Mouse (Mus musculus): ENCODE measurements around the gene Zfp108. TPM values are rescaled to one million over a fixed set of nuclear protein-coding genes. Genes with fewer than 3 reads are reported as not detected.
"Not testable (repeated sequence)": the region's sequence is repeated elsewhere in the genome, so short reads cannot be mapped to it uniquely, and the experiment has no call there.

Zfp108 gene
- total RNA-seq (2017), result 0.87 to 1.5 TPM in 2 of 3 replicates, not detected in the other

DNA sequence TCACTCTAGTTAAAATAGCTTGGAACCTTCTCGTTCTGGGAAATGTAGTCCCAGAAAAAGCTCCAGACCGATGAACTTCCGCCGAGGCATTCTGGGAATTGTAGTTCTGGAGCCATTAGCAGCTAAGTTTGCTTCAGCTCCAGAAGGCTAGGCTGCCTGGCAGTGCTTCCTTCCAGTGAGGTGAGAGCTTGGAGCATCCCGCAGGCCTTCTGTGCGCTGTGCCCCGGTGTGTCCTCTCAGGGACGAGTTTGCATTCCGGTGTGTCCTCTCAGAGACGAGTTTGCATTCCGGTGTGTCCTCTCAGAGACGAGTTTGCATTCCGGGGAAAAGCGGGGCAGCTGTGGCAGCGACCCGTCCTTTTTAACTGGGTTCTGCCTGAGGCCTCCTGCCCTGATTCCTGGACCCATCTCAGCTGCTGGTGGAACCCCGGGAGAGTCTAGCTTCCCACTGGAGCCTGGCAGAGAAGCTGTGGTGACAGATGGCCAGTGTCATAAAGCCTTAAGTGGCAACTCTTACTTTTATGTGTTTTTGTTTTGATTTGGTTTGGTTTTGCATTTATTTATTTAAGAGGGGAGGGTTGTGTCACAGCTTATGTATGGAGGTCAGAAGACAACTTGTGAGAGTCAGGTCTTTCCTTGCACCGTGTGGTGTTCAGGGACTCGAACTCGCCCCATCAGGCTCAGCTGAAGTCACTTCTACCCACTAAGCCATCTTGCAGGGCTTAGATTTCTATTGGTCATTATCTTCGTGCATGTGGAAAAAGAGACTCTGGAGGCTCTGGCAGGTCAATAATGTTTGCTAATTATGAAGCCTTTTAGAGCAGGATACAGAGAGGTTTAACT is at the start of gene Zfp108:
Zfp108 (plus strand) TSS at position 162 of the 842 bp plus-strand sequence.
- ATAC-seq (replicated peaks; ENCODE audit: insufficient number of reproducible peaks, low FRiP score, low TSS enrichment, poor library complexity, severe bottlenecking), result peak; percentile 85

- 0 out of 2 replicates have a peak, but pooled peaks have one; percentile 27 for ATAC-seq (replicated peaks; ENCODE audit: insufficient number of reproducible peaks, low FRiP score, low TSS enrichment, poor library complexity, severe bottlenecking)
Measured at GRCm38 (mm10) chr7:24207488-24208261, 46.9 kb upstream of the Zfp108 start.

GRCm38 (mm10) chr7:24208282-24208886 is 46.2 kb upstream of the Zfp108 start:
- no peak for ATAC-seq (replicated peaks; ENCODE audit: insufficient number of reproducible peaks, low FRiP score, low TSS enrichment, poor library complexity, severe bottlenecking)

GRCm38 (mm10) chr7:24210296-24210695 is 44.3 kb upstream of the Zfp108 start:
- ATAC-seq (replicated peaks; ENCODE audit: insufficient number of reproducible peaks, low FRiP score, low TSS enrichment, poor library complexity, severe bottlenecking), result no peak

GRCm38 (mm10) chr7:24211343-24211742 is 43.3 kb upstream of the Zfp108 start, which contains the start of gene Zfp111:
TSS of gene Zfp111 (minus strand) at chr7:24211443.
- no peak for ATAC-seq (replicated peaks; ENCODE audit: insufficient number of reproducible peaks, low FRiP score, low TSS enrichment, poor library complexity, severe bottlenecking)

DNA sequence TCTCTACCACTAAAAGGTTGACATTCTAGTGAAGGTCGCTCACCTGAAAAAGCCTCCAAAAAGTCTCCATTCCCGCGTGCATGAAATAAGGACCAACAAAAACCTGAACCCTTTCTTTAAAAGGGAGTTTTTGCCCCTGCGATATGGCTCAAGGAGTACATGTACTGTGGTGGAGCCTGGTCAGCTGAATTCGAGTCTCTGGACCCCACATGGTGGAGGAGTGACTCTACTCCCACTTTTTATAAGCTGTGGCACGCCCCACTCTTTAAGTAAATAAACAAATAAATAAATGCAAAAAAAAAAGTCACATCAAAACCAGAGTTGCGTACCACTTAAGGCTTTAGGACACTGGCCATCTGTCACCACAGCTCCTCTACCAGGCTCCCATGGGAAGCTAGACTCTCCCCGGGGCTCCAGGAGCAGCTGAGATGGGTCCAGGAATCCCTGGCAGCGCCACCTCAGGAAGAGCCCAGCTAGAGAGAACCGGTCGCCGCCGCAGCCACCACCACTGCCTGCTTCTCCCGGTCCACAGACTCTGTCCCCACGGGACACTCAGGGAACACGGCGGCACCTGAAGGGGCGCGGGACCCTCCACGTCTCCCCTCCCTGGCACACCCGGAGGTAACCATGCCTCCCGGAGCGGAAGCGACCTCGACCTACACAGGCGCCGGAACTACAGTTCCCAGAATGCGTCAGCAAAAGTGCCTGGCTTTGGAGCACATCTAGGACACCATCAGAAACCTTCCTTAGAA is 17.4 kb upstream of the Zfp108 start, which contains the start of gene Zfp109:
Zfp109 (minus strand) TSS at position 521 of the 752 bp plus-strand sequence.
- 0 out of 2 replicates have a peak, but pooled peaks have one; percentile 53 for ATAC-seq (replicated peaks; ENCODE audit: insufficient number of reproducible peaks, low FRiP score, low TSS enrichment, poor library complexity, severe bottlenecking)

DNA sequence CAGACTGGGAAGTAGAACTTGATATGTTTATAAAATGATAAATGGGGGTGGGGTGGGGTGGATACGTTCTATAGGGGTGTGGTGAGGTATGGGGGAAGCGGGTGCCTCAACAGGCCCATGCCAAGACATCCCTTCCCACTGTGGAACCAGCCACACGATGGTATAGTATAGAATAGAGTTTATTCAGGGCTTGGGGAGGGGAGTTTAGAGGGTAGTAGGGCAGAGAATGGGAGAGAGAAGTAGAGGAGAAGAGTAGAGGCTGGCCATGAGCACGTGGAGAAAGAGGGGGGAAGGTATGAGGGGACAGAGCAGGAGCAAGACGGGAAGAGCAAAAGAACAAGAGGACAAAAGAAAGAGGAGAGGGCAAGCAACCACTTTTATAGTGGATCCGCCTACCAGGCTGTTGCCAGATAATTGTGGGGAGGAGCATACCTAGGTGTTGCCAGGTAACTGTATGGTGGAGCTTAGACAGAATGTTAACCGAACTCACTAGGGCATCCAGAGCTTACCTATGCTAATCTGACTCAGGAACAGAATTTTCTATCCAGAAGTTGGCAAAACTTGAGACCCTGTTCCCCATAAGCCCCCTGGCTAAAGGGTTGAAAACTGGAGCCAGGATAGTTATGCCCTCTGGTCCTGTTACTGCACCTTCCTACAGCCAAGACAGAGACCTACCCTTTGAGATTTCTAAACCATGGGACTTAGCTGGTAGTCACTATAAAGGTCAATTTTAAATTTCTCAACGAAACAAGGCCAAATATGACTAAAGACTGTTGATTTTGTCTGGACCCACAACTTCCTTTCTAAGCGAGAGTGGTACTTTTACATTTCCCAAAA is 597 bp upstream of the Zfp108 start:
- no peak; the same call in 1 of the 2 replicates for ATAC-seq (replicated peaks; ENCODE audit: insufficient number of reproducible peaks, low FRiP score, low TSS enrichment, poor library complexity, severe bottlenecking)

DNA sequence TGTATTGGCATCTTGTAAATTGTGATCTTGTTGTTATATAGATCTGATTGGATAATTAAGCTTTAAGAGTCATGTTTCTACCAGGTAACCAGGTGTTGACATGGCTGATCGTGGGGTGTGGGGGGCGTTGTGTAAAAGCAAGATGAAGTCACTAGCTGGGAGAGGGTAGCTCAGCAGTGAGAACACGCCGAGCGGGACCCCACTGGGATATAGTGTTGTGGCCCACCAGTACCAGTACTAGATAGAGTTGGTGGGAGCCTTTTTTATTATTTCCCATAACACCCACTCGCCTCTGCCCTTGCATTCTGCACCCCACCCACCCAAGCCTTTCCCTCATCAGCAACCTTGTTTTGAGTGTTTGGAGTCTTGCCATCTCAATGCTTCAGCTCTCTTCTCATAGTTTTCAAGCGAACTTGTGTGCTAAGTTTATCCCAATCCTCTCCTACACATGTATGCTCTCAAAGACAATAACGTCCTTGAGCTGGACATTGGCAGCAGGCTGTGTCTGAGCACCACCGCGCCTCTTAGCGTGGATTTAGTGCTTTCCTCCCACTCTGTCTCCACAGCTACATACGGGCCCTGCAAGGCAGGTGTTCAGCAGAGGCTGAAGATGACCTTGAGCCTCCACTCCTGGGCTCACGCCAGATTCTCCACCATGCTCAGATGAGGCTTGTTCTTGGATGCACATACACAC is 4.9 kb downstream of the Zfp108 start:
- ATAC-seq (replicated peaks; ENCODE audit: insufficient number of reproducible peaks, low FRiP score, low TSS enrichment, poor library complexity, severe bottlenecking), result no peak

DNA sequence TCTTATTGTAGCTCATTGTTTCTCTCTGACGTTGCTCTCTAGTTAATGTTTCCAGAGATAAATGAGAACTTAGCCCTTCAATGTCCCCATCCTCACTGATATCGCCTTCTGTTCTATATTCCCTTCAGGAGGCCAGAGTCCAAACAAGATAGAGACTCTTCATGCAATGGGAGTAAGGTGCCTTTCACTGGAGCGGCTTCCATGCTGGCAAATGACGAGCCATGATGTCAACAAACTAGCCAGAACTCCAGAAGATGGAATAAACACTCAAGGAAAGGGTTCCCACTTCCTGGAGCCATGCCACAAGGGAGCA is 5.4 kb downstream of the Zfp108 start:
- ATAC-seq (replicated peaks; ENCODE audit: insufficient number of reproducible peaks, low FRiP score, low TSS enrichment, poor library complexity, severe bottlenecking), result no peak

- ATAC-seq (replicated peaks; ENCODE audit: insufficient number of reproducible peaks, low FRiP score, low TSS enrichment, poor library complexity, severe bottlenecking), result no peak
Measured at GRCm38 (mm10) chr7:24268176-24269155, 13.9 kb downstream of the Zfp108 start.

- ATAC-seq (replicated peaks; ENCODE audit: insufficient number of reproducible peaks, low FRiP score, low TSS enrichment, poor library complexity, severe bottlenecking), result no peak
Measured at GRCm38 (mm10) chr7:24269256-24269655, 14.7 kb downstream of the Zfp108 start.

GRCm38 (mm10) chr7:24269667-24270287 is 15.2 kb downstream of the Zfp108 start:
- no peak for ATAC-seq (replicated peaks; ENCODE audit: insufficient number of reproducible peaks, low FRiP score, low TSS enrichment, poor library complexity, severe bottlenecking)

- ATAC-seq (replicated peaks; ENCODE audit: insufficient number of reproducible peaks, low FRiP score, low TSS enrichment, poor library complexity, severe bottlenecking), result peak; percentile 76
Measured at GRCm38 (mm10) chr7:24270288-24270672, 15.7 kb downstream of the Zfp108 start, which contains the start of gene Zfp93. TSS of gene Zfp93 (plus strand) at chr7:24270420.

GRCm38 (mm10) chr7:24271191-24271590 is 16.6 kb downstream of the Zfp108 start:
- no peak for ATAC-seq (replicated peaks; ENCODE audit: insufficient number of reproducible peaks, low FRiP score, low TSS enrichment, poor library complexity, severe bottlenecking)

- no peak for ATAC-seq (replicated peaks; ENCODE audit: insufficient number of reproducible peaks, low FRiP score, low TSS enrichment, poor library complexity, severe bottlenecking)
Measured at GRCm38 (mm10) chr7:24274456-24274855, 19.9 kb downstream of the Zfp108 start.

DNA sequence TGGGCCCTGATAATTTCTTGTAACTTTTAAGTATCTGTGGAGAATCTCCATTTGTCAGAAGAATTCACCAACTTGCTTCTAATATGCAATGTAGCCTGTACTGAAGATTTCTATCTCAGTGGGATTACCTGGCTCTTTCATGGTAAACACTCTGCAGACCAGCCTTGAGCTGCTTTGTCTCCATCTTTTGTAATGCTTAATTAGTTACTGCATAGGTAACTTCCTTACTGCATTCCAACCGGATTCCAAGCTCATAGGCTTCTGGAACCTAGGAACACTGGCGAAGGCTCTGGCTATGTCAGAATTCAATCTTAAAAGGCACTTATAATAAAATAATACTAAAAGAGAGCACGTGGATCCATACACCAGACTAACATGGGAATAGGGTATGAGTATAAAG is 24.2 kb downstream of the Zfp108 start:
- ATAC-seq (replicated peaks; ENCODE audit: insufficient number of reproducible peaks, low FRiP score, low TSS enrichment, poor library complexity, severe bottlenecking), result not testable (repeated sequence)

All from monocyte, adult 5-6 weeks (primary cell).